Mouse (Mus musculus) limb, embryonic 12.5 days (tissue): Measurements from ENCODE around the gene Tmem132d. TPM values are rescaled to one million over a fixed set of nuclear protein-coding genes. Genes with fewer than 3 reads are reported as not detected.
A peak's percentile ranks its signal among the peaks of the same experiment; 100 is the strongest.

ENCODE experiments used
- ATAC-seq: fragments of 200-750 bp; cut with Nextera tagmentation; 2 replicates; pipeline ENCODE4 v1.8.0; 2017; ENCODE audit warnings: low read depth, moderate TSS enrichment; ENCODE audit not compliant: insufficient number of reproducible peaks, insufficient read depth, low FRiP score, low TSS enrichment
- H3K27ac ChIP-seq: fragments of 300-500 bp; sonication (generic); 2 replicates; pipeline ENCODE4 v1.5.1; 2016; ENCODE audit warnings: mild to moderate bottlenecking, moderate library complexity
- H3K27me3 ChIP-seq: fragments of 300-500 bp; sonication (generic); 2 replicates; pipeline ENCODE4 v1.6.1; 2016; ENCODE audit warnings: mild to moderate bottlenecking, moderate library complexity
- H3K36me3 ChIP-seq: fragments of 300-500 bp; sonication (generic); 2 replicates; pipeline ENCODE4 v1.6.1; 2016; ENCODE audit warnings: mild to moderate bottlenecking, moderate library complexity
- H3K4me1 ChIP-seq: fragments of 300-500 bp; sonication (generic); replicated peaks from 2 replicates; pipeline ENCODE4 v1.6.1; 2016
- H3K4me2 ChIP-seq: fragments of 300-500 bp; sonication (generic); 2 replicates; pipeline ENCODE4 v1.6.1; 2016; ENCODE audit warnings: mild to moderate bottlenecking, moderate library complexity
- H3K4me3 ChIP-seq: fragments of 300-500 bp; sonication (generic); replicated peaks from 2 replicates; pipeline ENCODE4 v1.5.1; 2016; ENCODE audit warnings: mild to moderate bottlenecking
- H3K9ac ChIP-seq: fragments of 300-500 bp; sonication (generic); replicated peaks from 2 replicates; pipeline ENCODE4 v1.6.1; 2016; ENCODE audit warnings: mild to moderate bottlenecking, moderate library complexity
- H3K9me3 ChIP-seq: fragments of 300-500 bp; sonication (generic); 2 replicates; pipeline ENCODE4 v1.6.1; 2016; ENCODE audit warnings: mild to moderate bottlenecking, moderate library complexity
- WGBS: fragments of 180-500 bp; shearing (Covaris S2); methylation state at CpG from one replicate; pipeline ENCODE4 v1.1.7; 2016; 5-methylcytosine and 5-hydroxymethylcytosine counted together
- polyA plus RNA-seq: library from polyadenylated mRNA; unstranded; fragments of >200 nt; fragmentation: Nextera tagmentation; extraction: Ambion mirVana; gene quantifications from 2 replicates; pipeline ENCODE4 v1.2.1, GENCODE M21; 2016

Tmem132d gene
- 0.51 TPM in 2 replicates for polyA plus RNA-seq

GRCm38 (mm10) chr5:128432916-128433315 is at the start of gene Tmem132d:
Tmem132d (minus strand) TSS chr5:128433077.
- Histone ChIP-seq H3K4me3 (peak within 1 kb of the TSS; percentile 56), H3K36me3 (no peaks in the 10 kb centered on the region), H3K27me3 (peaks cover 88% of the 10 kb centered on the region), H3K27ac (no peak within 1 kb of the TSS), H3K4me2 (peak within 1 kb of the TSS; percentile 93), H3K4me1 (peaks cover 6% of the 10 kb centered on the region), H3K9ac (peak within 1 kb of the TSS; percentile 54), H3K9me3 (no peaks in the 10 kb centered on the region)
- WGBS = under 1% methylated on average over 39 of the region's 40 CpGs
- ATAC-seq = no peak

GRCm38 (mm10) chr5:128480816-128481215 is 47.9 kb upstream of the Tmem132d start:
- no peak overlapping the region for H3K27ac ChIP-seq
- no peak overlapping the region for H3K4me2 ChIP-seq
- no peak for ATAC-seq
- H3K36me3 ChIP-seq = no peaks in the 10 kb centered on the region
- no peaks in the 10 kb centered on the region for H3K9me3 ChIP-seq
- H3K9ac ChIP-seq = no peak overlapping the region
- H3K4me1 ChIP-seq = 0 out of 2 replicates have a peak, but pooled peaks cover 5% of the 10 kb centered on the region
- H3K4me3 ChIP-seq = no peak overlapping the region
- WGBS = 83% methylated on average over 6 of the region's 6 CpGs
- H3K27me3 ChIP-seq = peaks cover 37% of the 10 kb centered on the region

GRCm38 (mm10) chr5:128475372-128475771 is 42.5 kb upstream of the Tmem132d start:
- Histone ChIP-seq H3K4me1 (peaks cover 8% of the 10 kb centered on the region; the same call in 1 of the 2 replicates), H3K27ac (no peak overlapping the region), H3K4me3 (no peak overlapping the region), H3K9me3 (no peaks in the 10 kb centered on the region), H3K36me3 (no peaks in the 10 kb centered on the region), H3K4me2 (no peak overlapping the region), H3K9ac (no peak overlapping the region), H3K27me3 (no peaks in the 10 kb centered on the region)
- ATAC-seq = no peak
- WGBS = 72% methylated on average over 8 of the region's 8 CpGs

- Histone ChIP-seq H3K4me1 (peaks cover 14% of the 10 kb centered on the region; the same call in 1 of the 2 replicates), H3K27ac (no peak overlapping the region), H3K9me3 (no peaks in the 10 kb centered on the region), H3K27me3 (no peaks in the 10 kb centered on the region), H3K4me2 (no peak overlapping the region), H3K9ac (no peak overlapping the region), H3K4me3 (no peak overlapping the region), H3K36me3 (no peaks in the 10 kb centered on the region)
- WGBS = 63% methylated on average over 14 of the region's 14 CpGs
- no peak for ATAC-seq
Measured at GRCm38 (mm10) chr5:128469812-128470211, 36.9 kb upstream of the Tmem132d start.

GRCm38 (mm10) chr5:128464514-128464913 is 31.6 kb upstream of the Tmem132d start:
- ATAC-seq = no peak
- no peaks in the 10 kb centered on the region for H3K9me3 ChIP-seq
- H3K4me3 ChIP-seq = no peak overlapping the region
- H3K27ac ChIP-seq = no peak overlapping the region
- no peaks in the 10 kb centered on the region for H3K27me3 ChIP-seq
- H3K4me1 ChIP-seq = peaks cover 15% of the 10 kb centered on the region; the same call in 1 of the 2 replicates
- WGBS = 12% methylated on average over 9 of the region's 9 CpGs
- no peak overlapping the region for H3K9ac ChIP-seq
- peak overlapping the region; percentile 23; the same call in 1 of the 2 replicates for H3K4me2 ChIP-seq
- no peaks in the 10 kb centered on the region for H3K36me3 ChIP-seq

GRCm38 (mm10) chr5:128460605-128461004 is 27.7 kb upstream of the Tmem132d start:
- no peak for ATAC-seq
- Histone ChIP-seq H3K9ac (no peak overlapping the region), H3K4me3 (no peak overlapping the region), H3K9me3 (no peaks in the 10 kb centered on the region), H3K4me2 (no peak overlapping the region), H3K4me1 (peaks cover 15% of the 10 kb centered on the region; the same call in 1 of the 2 replicates), H3K36me3 (no peaks in the 10 kb centered on the region), H3K27me3 (0 out of 2 replicates have a peak, but pooled peaks cover 3% of the 10 kb centered on the region), H3K27ac (no peak overlapping the region)
- 45% methylated on average over 3 of the region's 3 CpGs for WGBS

GRCm38 (mm10) chr5:128455732-128456131 is 22.9 kb upstream of the Tmem132d start:
- H3K9ac ChIP-seq = no peak overlapping the region
- ATAC-seq = no peak
- H3K4me3 ChIP-seq = no peak overlapping the region
- 0 out of 2 replicates have a peak, but pooled peaks cover 8% of the 10 kb centered on the region for H3K27me3 ChIP-seq
- peaks cover 7% of the 10 kb centered on the region; the same call in 1 of the 2 replicates for H3K4me1 ChIP-seq
- H3K27ac ChIP-seq = no peak overlapping the region
- 76% methylated on average over 12 of the region's 12 CpGs for WGBS
- H3K36me3 ChIP-seq = no peaks in the 10 kb centered on the region
- no peak overlapping the region for H3K4me2 ChIP-seq
- no peaks in the 10 kb centered on the region; the same call in 1 of the 2 replicates for H3K9me3 ChIP-seq

- Histone ChIP-seq H3K27me3 (peaks cover 18% of the 10 kb centered on the region; the same call in 1 of the 2 replicates), H3K27ac (no peak overlapping the region), H3K4me1 (peaks cover 7% of the 10 kb centered on the region; the same call in 1 of the 2 replicates), H3K4me3 (no peak overlapping the region), H3K9me3 (no peaks in the 10 kb centered on the region; the same call in 1 of the 2 replicates), H3K9ac (no peak overlapping the region), H3K36me3 (no peaks in the 10 kb centered on the region), H3K4me2 (no peak overlapping the region)
- WGBS = 38% methylated on average over 6 of the region's 6 CpGs
- no peak for ATAC-seq
Measured at GRCm38 (mm10) chr5:128452196-128452595, 19.3 kb upstream of the Tmem132d start.

GRCm38 (mm10) chr5:128450808-128451207 is 17.9 kb upstream of the Tmem132d start:
- Histone ChIP-seq H3K9ac (no peak overlapping the region), H3K36me3 (no peaks in the 10 kb centered on the region), H3K27me3 (peaks cover 27% of the 10 kb centered on the region; the same call in 1 of the 2 replicates), H3K4me3 (no peak overlapping the region), H3K27ac (no peak overlapping the region), H3K4me1 (peaks cover 7% of the 10 kb centered on the region; the same call in 1 of the 2 replicates), H3K4me2 (no peak overlapping the region), H3K9me3 (no peaks in the 10 kb centered on the region; the same call in 1 of the 2 replicates)
- ATAC-seq = no peak
- WGBS = 75% methylated on average over 3 of the region's 3 CpGs

- no peak overlapping the region for H3K27ac ChIP-seq
- 0 out of 2 replicates have a peak overlapping the region, but pooled peaks have one; percentile 41 for H3K4me2 ChIP-seq
- H3K9ac ChIP-seq = no peak overlapping the region
- H3K36me3 ChIP-seq = no peaks in the 10 kb centered on the region
- 27% methylated on average over 6 of the region's 6 CpGs for WGBS
- ATAC-seq = no peak
- H3K9me3 ChIP-seq = no peaks in the 10 kb centered on the region
- H3K4me1 ChIP-seq = peaks cover 4% of the 10 kb centered on the region; the same call in 1 of the 2 replicates
- H3K27me3 ChIP-seq = peaks cover 73% of the 10 kb centered on the region
- no peak overlapping the region for H3K4me3 ChIP-seq
Measured at GRCm38 (mm10) chr5:128444876-128445275, 12.0 kb upstream of the Tmem132d start.

GRCm38 (mm10) chr5:128443848-128444247 is 11.0 kb upstream of the Tmem132d start:
- H3K4me3 ChIP-seq = no peak overlapping the region
- H3K36me3 ChIP-seq = no peaks in the 10 kb centered on the region
- peaks cover 81% of the 10 kb centered on the region for H3K27me3 ChIP-seq
- no peak overlapping the region for H3K4me2 ChIP-seq
- peaks cover 4% of the 10 kb centered on the region; the same call in 1 of the 2 replicates for H3K4me1 ChIP-seq
- 53% methylated on average over 4 of the region's 4 CpGs for WGBS
- no peaks in the 10 kb centered on the region for H3K9me3 ChIP-seq
- ATAC-seq = no peak
- no peak overlapping the region for H3K9ac ChIP-seq
- H3K27ac ChIP-seq = no peak overlapping the region

- ATAC-seq = no peak
- no peak overlapping the region for H3K4me3 ChIP-seq
- H3K9me3 ChIP-seq = no peaks in the 10 kb centered on the region
- H3K27ac ChIP-seq = no peak overlapping the region
- peaks cover 89% of the 10 kb centered on the region for H3K27me3 ChIP-seq
- peaks cover 4% of the 10 kb centered on the region; the same call in 1 of the 2 replicates for H3K4me1 ChIP-seq
- WGBS = 14% methylated on average over 5 of the region's 5 CpGs
- H3K36me3 ChIP-seq = no peaks in the 10 kb centered on the region
- H3K9ac ChIP-seq = no peak overlapping the region
- no peak overlapping the region for H3K4me2 ChIP-seq
Measured at GRCm38 (mm10) chr5:128441121-128441520, 8.2 kb upstream of the Tmem132d start.
